Mouse (Mus musculus): ENCODE measurements around the gene Nup214. TPM values are rescaled to one million over a fixed set of nuclear protein-coding genes. Genes with fewer than 3 reads are reported as not detected.
A peak's percentile ranks its signal among the peaks of the same experiment; 100 is the strongest.

Gene Nup214
- polyA plus RNA-seq, 1 experiment from 2014 or later, result 64.6 TPM

- Histone ChIP-seq H3K4me3 (ENCODE audit: low read depth, low read length) (peak overlapping the region; percentile 95), H3K4me2 (peak overlapping the region; percentile 97), H3K36me3 (ENCODE audit: control insufficient read depth, insufficient read depth, low read length) (peaks cover 12% of the 10 kb centered on the region; the same call in 1 of the 2 replicates), H3K9me3 (ENCODE audit: control insufficient read depth, low read length) (no peaks in the 10 kb centered on the region), H3K9ac (ENCODE audit: low read length) (peak overlapping the region; percentile 95), H3K27me3 (ENCODE audit: control insufficient read depth, insufficient read depth, low read length) (no peaks in the 10 kb centered on the region), H3K27ac (ENCODE audit: low read depth, low read length) (no peak overlapping the region), H3K4me1 (ENCODE audit: control insufficient read depth, insufficient read depth, low read length) (peaks cover 14% of the 10 kb centered on the region)
- ATAC-seq (ENCODE audit: low FRiP score), result no peak
- WGBS, result 10% methylated on average over 13 of the region's 13 CpGs
- no peak for DNase-seq (ENCODE audit: low spot score, missing footprints)
Observed at GRCm38 (mm10) chr2:31974809-31975371, 654 bp downstream of the Nup214 start.

- Histone ChIP-seq H3K27me3 (ENCODE audit: control insufficient read depth, insufficient read depth, low read length) (no peaks in the 10 kb centered on the region), H3K9ac (ENCODE audit: low read length) (no peak overlapping the region), H3K4me3 (ENCODE audit: low read depth, low read length) (no peak overlapping the region), H3K9me3 (ENCODE audit: control insufficient read depth, low read length) (no peaks in the 10 kb centered on the region), H3K36me3 (ENCODE audit: control insufficient read depth, insufficient read depth, low read length) (peaks cover 43% of the 10 kb centered on the region), H3K4me2 (no peak overlapping the region), H3K4me1 (ENCODE audit: control insufficient read depth, insufficient read depth, low read length) (no peaks in the 10 kb centered on the region), H3K27ac (ENCODE audit: low read depth, low read length) (no peak overlapping the region)
- DNase-seq (ENCODE audit: low spot score, missing footprints) (peak; percentile 6), ATAC-seq (ENCODE audit: low FRiP score) (no peak)
- 89% methylated on average over 1 of the region's 1 CpGs for WGBS
Observed at GRCm38 (mm10) chr2:31987774-31988173, 13.5 kb downstream of the Nup214 start.

- ATAC-seq (ENCODE audit: low FRiP score) (no peak), DNase-seq (ENCODE audit: low spot score, missing footprints) (no peak)
- Histone ChIP-seq H3K27ac (ENCODE audit: low read depth, low read length) (no peak overlapping the region), H3K27me3 (ENCODE audit: control insufficient read depth, insufficient read depth, low read length) (no peaks in the 10 kb centered on the region), H3K9me3 (ENCODE audit: control insufficient read depth, low read length) (no peaks in the 10 kb centered on the region), H3K9ac (ENCODE audit: low read length) (no peak overlapping the region), H3K4me2 (no peak overlapping the region), H3K4me3 (ENCODE audit: low read depth, low read length) (no peak overlapping the region), H3K4me1 (ENCODE audit: control insufficient read depth, insufficient read depth, low read length) (no peaks in the 10 kb centered on the region), H3K36me3 (ENCODE audit: control insufficient read depth, insufficient read depth, low read length) (peaks cover 37% of the 10 kb centered on the region)
- WGBS, result 97% methylated on average over 4 of the region's 4 CpGs
Observed at GRCm38 (mm10) chr2:31990961-31991360, 16.7 kb downstream of the Nup214 start.

- no peaks in the 10 kb centered on the region for H3K4me1 ChIP-seq (ENCODE audit: control insufficient read depth, insufficient read depth, low read length)
Observed at GRCm38 (mm10) chr2:31994896-31995295, 20.7 kb downstream of the Nup214 start.

GRCm38 (mm10) chr2:31996060-31996459 lies 21.8 kb downstream of the Nup214 start:
- Histone ChIP-seq H3K4me3 (ENCODE audit: low read depth, low read length) (no peak overlapping the region), H3K4me2 (no peak overlapping the region), H3K9ac (ENCODE audit: low read length) (no peak overlapping the region), H3K27ac (ENCODE audit: low read depth, low read length) (no peak overlapping the region), H3K36me3 (ENCODE audit: control insufficient read depth, insufficient read depth, low read length) (peaks cover 30% of the 10 kb centered on the region), H3K27me3 (ENCODE audit: control insufficient read depth, insufficient read depth, low read length) (no peaks in the 10 kb centered on the region), H3K4me1 (ENCODE audit: control insufficient read depth, insufficient read depth, low read length) (no peaks in the 10 kb centered on the region), H3K9me3 (ENCODE audit: control insufficient read depth, low read length) (no peaks in the 10 kb centered on the region)
- no peak for ATAC-seq (ENCODE audit: low FRiP score)
- DNase-seq (ENCODE audit: low spot score, missing footprints), result peak; percentile 51
- WGBS, result 96% methylated on average over 13 of the region's 13 CpGs

More at GRCm38 (mm10) chr2:31994896-31995295, 20.7 kb downstream of the Nup214 start:
- H3K4me2 ChIP-seq, result no peak overlapping the region
- H3K9ac ChIP-seq (ENCODE audit: low read length), result no peak overlapping the region
- no peak for ATAC-seq (ENCODE audit: low FRiP score)
- no peaks in the 10 kb centered on the region for H3K9me3 ChIP-seq (ENCODE audit: control insufficient read depth, low read length)
- peak; percentile 33 for DNase-seq (ENCODE audit: low spot score, missing footprints)
- H3K36me3 ChIP-seq (ENCODE audit: control insufficient read depth, insufficient read depth, low read length), result peaks cover 32% of the 10 kb centered on the region
- H3K4me3 ChIP-seq (ENCODE audit: low read depth, low read length), result no peak overlapping the region
- no peak overlapping the region for H3K27ac ChIP-seq (ENCODE audit: low read depth, low read length)
- no peaks in the 10 kb centered on the region for H3K27me3 ChIP-seq (ENCODE audit: control insufficient read depth, insufficient read depth, low read length)
- 97% methylated on average over 9 of the region's 9 CpGs for WGBS

- Histone ChIP-seq H3K9me3 (ENCODE audit: control insufficient read depth, low read length) (no peaks in the 10 kb centered on the region), H3K4me3 (ENCODE audit: low read depth, low read length) (no peak overlapping the region), H3K4me2 (no peak overlapping the region), H3K27me3 (ENCODE audit: control insufficient read depth, insufficient read depth, low read length) (no peaks in the 10 kb centered on the region), H3K4me1 (ENCODE audit: control insufficient read depth, insufficient read depth, low read length) (no peaks in the 10 kb centered on the region), H3K36me3 (ENCODE audit: control insufficient read depth, insufficient read depth, low read length) (peaks cover 26% of the 10 kb centered on the region), H3K27ac (ENCODE audit: low read depth, low read length) (no peak overlapping the region), H3K9ac (ENCODE audit: low read length) (no peak overlapping the region)
- WGBS, result 91% methylated on average over 5 of the region's 5 CpGs
- DNase-seq (ENCODE audit: low spot score, missing footprints), result peak; percentile 82
- ATAC-seq (ENCODE audit: low FRiP score), result no peak
Observed at GRCm38 (mm10) chr2:31997539-31997938, 23.3 kb downstream of the Nup214 start.

GRCm38 (mm10) chr2:31998443-31998842 lies 24.2 kb downstream of the Nup214 start:
- Histone ChIP-seq H3K9me3 (ENCODE audit: control insufficient read depth, low read length) (no peaks in the 10 kb centered on the region), H3K27ac (ENCODE audit: low read depth, low read length) (no peak overlapping the region), H3K4me1 (ENCODE audit: control insufficient read depth, insufficient read depth, low read length) (no peaks in the 10 kb centered on the region), H3K4me2 (no peak overlapping the region), H3K27me3 (ENCODE audit: control insufficient read depth, insufficient read depth, low read length) (no peaks in the 10 kb centered on the region), H3K36me3 (ENCODE audit: control insufficient read depth, insufficient read depth, low read length) (peaks cover 30% of the 10 kb centered on the region), H3K4me3 (ENCODE audit: low read depth, low read length) (no peak overlapping the region), H3K9ac (ENCODE audit: low read length) (no peak overlapping the region)
- DNase-seq (ENCODE audit: low spot score, missing footprints) (no peak), ATAC-seq (ENCODE audit: low FRiP score) (no peak)
- 72% methylated on average over 2 of the region's 2 CpGs for WGBS

GRCm38 (mm10) chr2:32008311-32008710 lies 34.1 kb downstream of the Nup214 start:
- H3K4me3 ChIP-seq (ENCODE audit: low read depth, low read length), result no peak overlapping the region
- 92% methylated on average over 2 of the region's 2 CpGs for WGBS
- H3K27ac ChIP-seq (ENCODE audit: low read depth, low read length), result no peak overlapping the region
- H3K36me3 ChIP-seq (ENCODE audit: control insufficient read depth, insufficient read depth, low read length), result peaks cover 20% of the 10 kb centered on the region; the same call in 1 of the 2 replicates
- H3K27me3 ChIP-seq (ENCODE audit: control insufficient read depth, insufficient read depth, low read length), result no peaks in the 10 kb centered on the region
- H3K9me3 ChIP-seq (ENCODE audit: control insufficient read depth, low read length), result no peaks in the 10 kb centered on the region
- ATAC-seq (ENCODE audit: low FRiP score), result no peak
- DNase-seq (ENCODE audit: low spot score, missing footprints), result peak; percentile 31
- H3K4me1 ChIP-seq (ENCODE audit: control insufficient read depth, insufficient read depth, low read length), result no peaks in the 10 kb centered on the region
- no peak overlapping the region for H3K9ac ChIP-seq (ENCODE audit: low read length)
- H3K4me2 ChIP-seq, result no peak overlapping the region

- no peak overlapping the region for H3K4me3 ChIP-seq (ENCODE audit: low read depth, low read length)
- peaks cover 20% of the 10 kb centered on the region; the same call in 1 of the 2 replicates for H3K36me3 ChIP-seq (ENCODE audit: control insufficient read depth, insufficient read depth, low read length)
- H3K9me3 ChIP-seq (ENCODE audit: control insufficient read depth, low read length), result no peaks in the 10 kb centered on the region
- H3K9ac ChIP-seq (ENCODE audit: low read length), result no peak overlapping the region
- WGBS, result 94% methylated on average over 11 of the region's 11 CpGs
- no peaks in the 10 kb centered on the region for H3K27me3 ChIP-seq (ENCODE audit: control insufficient read depth, insufficient read depth, low read length)
- H3K4me1 ChIP-seq (ENCODE audit: control insufficient read depth, insufficient read depth, low read length), result no peaks in the 10 kb centered on the region
- no peak overlapping the region for H3K4me2 ChIP-seq
- DNase-seq (ENCODE audit: low spot score, missing footprints), result peak; percentile 71
- ATAC-seq (ENCODE audit: low FRiP score), result no peak
- no peak overlapping the region for H3K27ac ChIP-seq (ENCODE audit: low read depth, low read length)
Observed at GRCm38 (mm10) chr2:32008716-32009115, 34.5 kb downstream of the Nup214 start.

Measured in midbrain, embryonic 11.5 days (tissue).